Mouse (Mus musculus): ENCODE data around the gene Plpp1. TPM values are rescaled to one million over a fixed set of nuclear protein-coding genes. Genes with fewer than 3 reads are reported as not detected.

Plpp1 gene
- polyA plus RNA-seq, 1 experiment from 2014 or later: 31.5 TPM

- Histone ChIP-seq H3K36me3 (peaks cover 9% of the 10 kb centered on the region), H3K4me3 (replicated peaks) (no peak overlapping the region), H3K27ac (no peak overlapping the region; the same call in 1 of the 2 replicates), H3K9me3 (peaks cover 2% of the 10 kb centered on the region; the same call in 1 of the 2 replicates), H3K4me2 (no peak overlapping the region), H3K4me1 (replicated peaks) (peaks cover 11% of the 10 kb centered on the region), H3K9ac (replicated peaks) (no peak overlapping the region), H3K27me3 (no peaks in the 10 kb centered on the region)
- 85% methylated on average over 16 of the region's 16 CpGs for WGBS
- ATAC-seq (ENCODE audit: insufficient number of reproducible peaks, insufficient read depth, low FRiP score, low TSS enrichment, low read depth): no peak
These were observed 39.9 kb downstream of the Plpp1 start for GRCm38 (mm10) chr13:112840241-112841087.

GRCm38 (mm10) chr13:112845931-112846330, 45.3 kb downstream of the Plpp1 start:
- H3K36me3 ChIP-seq: peaks cover 12% of the 10 kb centered on the region
- no peak overlapping the region for H3K4me3 ChIP-seq (replicated peaks)
- H3K27ac ChIP-seq: no peak overlapping the region
- H3K4me2 ChIP-seq: no peak overlapping the region
- no peaks in the 10 kb centered on the region for H3K27me3 ChIP-seq
- H3K4me1 ChIP-seq (replicated peaks): peaks cover 8% of the 10 kb centered on the region
- no peak overlapping the region for H3K9ac ChIP-seq (replicated peaks)
- peaks cover 4% of the 10 kb centered on the region; the same call in 1 of the 2 replicates for H3K9me3 ChIP-seq
- 95% methylated on average over 3 of the region's 3 CpGs for WGBS
- no peak for ATAC-seq (ENCODE audit: insufficient number of reproducible peaks, insufficient read depth, low FRiP score, low TSS enrichment, low read depth)

- Histone ChIP-seq H3K9ac (replicated peaks) (no peak overlapping the region), H3K4me2 (no peak overlapping the region), H3K27ac (no peak overlapping the region), H3K4me1 (replicated peaks) (peaks cover 5% of the 10 kb centered on the region), H3K27me3 (no peaks in the 10 kb centered on the region), H3K4me3 (replicated peaks) (no peak overlapping the region), H3K9me3 (no peaks in the 10 kb centered on the region), H3K36me3 (peaks cover 9% of the 10 kb centered on the region; the same call in 1 of the 2 replicates)
- WGBS: 84% methylated on average over 17 of the region's 17 CpGs
- no peak for ATAC-seq (ENCODE audit: insufficient number of reproducible peaks, insufficient read depth, low FRiP score, low TSS enrichment, low read depth)
These were observed 53.2 kb downstream of the Plpp1 start for GRCm38 (mm10) chr13:112853710-112854316.

- no peaks in the 10 kb centered on the region for H3K27me3 ChIP-seq
- H3K4me2 ChIP-seq: no peak overlapping the region
- no peak overlapping the region for H3K4me3 ChIP-seq (replicated peaks)
- no peaks in the 10 kb centered on the region for H3K9me3 ChIP-seq
- no peak for ATAC-seq (ENCODE audit: insufficient number of reproducible peaks, insufficient read depth, low FRiP score, low TSS enrichment, low read depth)
- peaks cover 5% of the 10 kb centered on the region for H3K4me1 ChIP-seq (replicated peaks)
- no peak overlapping the region for H3K9ac ChIP-seq (replicated peaks)
- 75% methylated on average over 6 of the region's 6 CpGs for WGBS
- H3K36me3 ChIP-seq: peaks cover 13% of the 10 kb centered on the region
- H3K27ac ChIP-seq: no peak overlapping the region
These were observed 53.8 kb downstream of the Plpp1 start for GRCm38 (mm10) chr13:112854402-112854801.

GRCm38 (mm10) chr13:112857921-112858320, 57.3 kb downstream of the Plpp1 start:
- 85% methylated on average over 7 of the region's 7 CpGs for WGBS

GRCm38 (mm10) chr13:112859574-112860134, 59.1 kb downstream of the Plpp1 start:
- peaks cover 42% of the 10 kb centered on the region for H3K36me3 ChIP-seq
- H3K4me2 ChIP-seq: no peak overlapping the region
- H3K9me3 ChIP-seq: no peaks in the 10 kb centered on the region
- no peak overlapping the region for H3K4me3 ChIP-seq (replicated peaks)
- no peak for ATAC-seq (ENCODE audit: insufficient number of reproducible peaks, insufficient read depth, low FRiP score, low TSS enrichment, low read depth)
- no peaks in the 10 kb centered on the region for H3K4me1 ChIP-seq (replicated peaks)
- H3K27ac ChIP-seq: no peak overlapping the region
- no peak overlapping the region for H3K9ac ChIP-seq (replicated peaks)
- 89% methylated on average over 21 of the region's 21 CpGs for WGBS
- no peaks in the 10 kb centered on the region for H3K27me3 ChIP-seq

More at GRCm38 (mm10) chr13:112857921-112858320, 57.3 kb downstream of the Plpp1 start:
- ATAC-seq (ENCODE audit: insufficient number of reproducible peaks, insufficient read depth, low FRiP score, low TSS enrichment, low read depth): no peak
- Histone ChIP-seq H3K4me3 (replicated peaks) (no peak overlapping the region), H3K27me3 (no peaks in the 10 kb centered on the region), H3K9ac (replicated peaks) (no peak overlapping the region), H3K36me3 (peaks cover 32% of the 10 kb centered on the region), H3K4me1 (replicated peaks) (no peaks in the 10 kb centered on the region), H3K9me3 (no peaks in the 10 kb centered on the region), H3K4me2 (no peak overlapping the region), H3K27ac (no peak overlapping the region)

- no peaks in the 10 kb centered on the region for H3K4me1 ChIP-seq (replicated peaks)
- no peak overlapping the region for H3K4me3 ChIP-seq (replicated peaks)
- H3K27ac ChIP-seq: no peak overlapping the region
- H3K9me3 ChIP-seq: no peaks in the 10 kb centered on the region
- no peak overlapping the region for H3K9ac ChIP-seq (replicated peaks)
- no peak overlapping the region for H3K4me2 ChIP-seq
- ATAC-seq (ENCODE audit: insufficient number of reproducible peaks, insufficient read depth, low FRiP score, low TSS enrichment, low read depth): no peak
- no peaks in the 10 kb centered on the region for H3K27me3 ChIP-seq
- 77% methylated on average over 2 of the region's 2 CpGs for WGBS
- peaks cover 50% of the 10 kb centered on the region for H3K36me3 ChIP-seq
These were observed 59.8 kb downstream of the Plpp1 start for GRCm38 (mm10) chr13:112860370-112860769.

- ATAC-seq (ENCODE audit: insufficient number of reproducible peaks, insufficient read depth, low FRiP score, low TSS enrichment, low read depth): no peak
- Histone ChIP-seq H3K27me3 (no peaks in the 10 kb centered on the region), H3K27ac (no peak overlapping the region), H3K4me2 (no peak overlapping the region), H3K9ac (replicated peaks) (no peak overlapping the region), H3K9me3 (no peaks in the 10 kb centered on the region), H3K36me3 (peaks cover 55% of the 10 kb centered on the region), H3K4me3 (replicated peaks) (no peak overlapping the region), H3K4me1 (replicated peaks) (no peaks in the 10 kb centered on the region)
- 90% methylated on average over 9 of the region's 9 CpGs for WGBS
These were observed 60.3 kb downstream of the Plpp1 start for GRCm38 (mm10) chr13:112860911-112861310.

GRCm38 (mm10) chr13:112861825-112862306, 61.3 kb downstream of the Plpp1 start:
- 68% methylated on average over 5 of the region's 5 CpGs for WGBS
- Histone ChIP-seq H3K4me2 (no peak overlapping the region), H3K9ac (replicated peaks) (no peak overlapping the region), H3K4me3 (replicated peaks) (no peak overlapping the region), H3K27ac (no peak overlapping the region), H3K36me3 (peaks cover 62% of the 10 kb centered on the region), H3K27me3 (no peaks in the 10 kb centered on the region), H3K9me3 (no peaks in the 10 kb centered on the region), H3K4me1 (replicated peaks) (no peaks in the 10 kb centered on the region)
- ATAC-seq (ENCODE audit: insufficient number of reproducible peaks, insufficient read depth, low FRiP score, low TSS enrichment, low read depth): no peak

GRCm38 (mm10) chr13:112862342-112862741, 61.8 kb downstream of the Plpp1 start:
- ATAC-seq (ENCODE audit: insufficient number of reproducible peaks, insufficient read depth, low FRiP score, low TSS enrichment, low read depth): no peak
- no peaks in the 10 kb centered on the region for H3K27me3 ChIP-seq
- no peaks in the 10 kb centered on the region for H3K4me1 ChIP-seq (replicated peaks)
- no peak overlapping the region for H3K4me2 ChIP-seq
- peaks cover 62% of the 10 kb centered on the region for H3K36me3 ChIP-seq
- H3K9me3 ChIP-seq: no peaks in the 10 kb centered on the region
- H3K27ac ChIP-seq: no peak overlapping the region
- H3K4me3 ChIP-seq (replicated peaks): no peak overlapping the region
- H3K9ac ChIP-seq (replicated peaks): no peak overlapping the region
- WGBS: 88% methylated on average over 3 of the region's 3 CpGs

- H3K4me1 ChIP-seq (replicated peaks): no peaks in the 10 kb centered on the region
- WGBS: 87% methylated on average over 1 of the region's 1 CpGs
- no peak overlapping the region for H3K4me3 ChIP-seq (replicated peaks)
- ATAC-seq (ENCODE audit: insufficient number of reproducible peaks, insufficient read depth, low FRiP score, low TSS enrichment, low read depth): no peak
- no peaks in the 10 kb centered on the region for H3K9me3 ChIP-seq
- no peak overlapping the region for H3K9ac ChIP-seq (replicated peaks)
- no peak overlapping the region for H3K4me2 ChIP-seq
- no peak overlapping the region for H3K27ac ChIP-seq
- H3K27me3 ChIP-seq: no peaks in the 10 kb centered on the region
- H3K36me3 ChIP-seq: peaks cover 68% of the 10 kb centered on the region
These were observed 62.5 kb downstream of the Plpp1 start for GRCm38 (mm10) chr13:112862978-112863677.

Data from limb, embryonic 12.5 days (tissue).